Mouse (Mus musculus) B cell, adult 62 days (primary cell): ENCODE measurements around the gene Pm20d1. TPM values are rescaled to one million over a fixed set of nuclear protein-coding genes. Genes with fewer than 3 reads are reported as not detected.

Experiments used
- total RNA-seq: library from RNA; stranded (reverse); gene quantifications from 4 replicates; pipeline ENCODE4 v1.2.4, GENCODE M21; 2023

Pm20d1 gene
- not detected in 4 replicates for total RNA-seq

GRCm38 (mm10) chr1:131797202-131797909, at the start of gene Pm20d1:
Gene Pm20d1 (plus strand): TSS chr1:131797381.

GRCm38 (mm10) chr1:131827207-131827786, 30.1 kb downstream of the Pm20d1 start, which contains the start of gene Slc41a1:
Gene Slc41a1 (plus strand): TSS chr1:131827493.

DNA sequence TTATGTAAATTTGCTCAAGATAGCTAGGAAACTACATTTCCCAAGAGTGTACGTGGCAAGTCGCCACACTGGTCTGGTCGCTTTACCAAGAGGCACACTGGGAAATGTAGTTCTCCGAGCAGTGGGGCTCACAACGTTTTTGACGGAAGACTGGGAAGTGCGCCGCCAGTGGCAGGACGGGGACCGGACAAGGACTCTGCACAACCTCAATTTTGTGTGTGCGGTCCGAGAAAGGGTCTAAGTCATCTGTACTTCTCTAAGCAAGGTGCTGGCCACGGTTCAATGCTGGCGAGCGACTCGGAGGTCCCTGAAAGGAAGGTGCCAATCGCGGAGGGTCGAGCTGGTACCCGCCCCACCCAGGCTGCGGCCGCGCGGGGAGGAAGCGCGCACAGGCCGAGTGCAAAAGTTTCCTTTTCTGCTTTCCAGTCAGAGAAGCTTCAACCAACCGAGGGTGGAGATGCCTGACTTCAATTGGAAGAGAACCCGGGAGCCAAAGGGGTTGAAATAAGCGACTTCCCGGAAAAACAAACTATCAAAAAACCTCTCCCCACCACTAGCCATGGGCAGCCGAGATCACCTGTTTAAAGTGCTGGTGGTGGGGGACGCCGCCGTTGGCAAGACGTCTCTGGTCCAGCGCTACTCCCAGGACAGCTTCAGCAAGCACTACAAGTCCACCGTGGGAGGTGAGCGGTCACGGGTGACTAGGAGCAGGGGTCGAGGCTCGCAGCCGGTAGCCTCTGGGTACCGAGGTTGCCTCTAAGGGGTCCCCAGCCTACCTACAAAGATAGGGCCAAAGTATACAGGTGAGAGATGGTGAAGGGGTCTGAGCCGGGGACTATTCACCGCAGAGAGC, 70.1 kb downstream of the Pm20d1 start, which contains the start of gene Rab29:
Gene Rab29, plus strand, starts transcription at position 132 of the 853 bp plus-strand sequence.

Other genes starting within 250 kb of the Pm20d1 start
- not detected in 4 replicates for gene Avpr1b, start 198.1 kb upstream of the Pm20d1 start, total RNA-seq
- gene Ctse, start 159.1 kb upstream of the Pm20d1 start, total RNA-seq = 115 to 128 TPM (median 125 TPM) in 4 replicates
- 0.12 to 1.4 TPM (median 0.52 TPM) in 4 replicates for gene Rab7b, start 108.7 kb upstream of the Pm20d1 start, total RNA-seq
- 0.12 to 0.20 TPM (median 0.15 TPM) in 3 of 4 replicates, not detected in the other for gene Slc26a9, start 53.4 kb upstream of the Pm20d1 start, total RNA-seq
- gene Slc41a1, start 30.1 kb downstream of the Pm20d1 start, total RNA-seq = 39.8 to 45.1 TPM (median 43.6 TPM) in 4 replicates
- gene Rab29, start 69.8 kb downstream of the Pm20d1 start, total RNA-seq = 12.5 to 18.0 TPM (median 16.1 TPM) in 4 replicates
- 96.1 to 101 TPM (median 97.2 TPM) in 4 replicates for gene Nucks1, start 113.2 kb downstream of the Pm20d1 start, total RNA-seq
- 0.51 to 1.5 TPM (median 1.1 TPM) in 4 replicates for gene Slc45a3, start 165.6 kb downstream of the Pm20d1 start, total RNA-seq
- gene Elk4, start 210.2 kb downstream of the Pm20d1 start, total RNA-seq = 332 to 367 TPM (median 348 TPM) in 4 replicates